Mouse (Mus musculus): ENCODE data around the gene Gm2897. TPM values are rescaled to one million over a fixed set of nuclear protein-coding genes. Genes with fewer than 3 reads are reported as not detected.

Gm2897 gene
- polyA plus RNA-seq (2014; fragmentation: Illumina TruSeq; extraction: RNeasy Lipid Tissue Mini Kit (QIAGEN cat#74804); ENCODE audit: low read depth, low replicate concordance) = 0.31 TPM

GRCm38 (mm10) chr14:3048727-3049512, at the start of gene Gm2897:
Gene Gm2897, plus strand, starts transcription at chr14:3049285.

GRCm38 (mm10) chr14:3029702-3030101, 19.4 kb upstream of the Gm2897 start, which contains the start of gene Gm2888:
Gene Gm2888, plus strand, starts transcription at chr14:3030002.

Other genes with a start within 250 kb of the Gm2897 start
- not detected for gene Gm2888, start 19.3 kb upstream of the Gm2897 start, polyA plus RNA-seq (2014; fragmentation: Illumina TruSeq; extraction: RNeasy Lipid Tissue Mini Kit (QIAGEN cat#74804); ENCODE audit: low read depth, low replicate concordance)
- gene Gm10340, start 84.7 kb downstream of the Gm2897 start, polyA plus RNA-seq (2014; fragmentation: Illumina TruSeq; extraction: RNeasy Lipid Tissue Mini Kit (QIAGEN cat#74804); ENCODE audit: low read depth, low replicate concordance) = not detected
- not detected for gene Gm5795, start 139.0 kb downstream of the Gm2897 start, polyA plus RNA-seq (2014; fragmentation: Illumina TruSeq; extraction: RNeasy Lipid Tissue Mini Kit (QIAGEN cat#74804); ENCODE audit: low read depth, low replicate concordance)
- 1.8 TPM for gene D830030K20Rik, start 159.2 kb downstream of the Gm2897 start, polyA plus RNA-seq (2014; fragmentation: Illumina TruSeq; extraction: RNeasy Lipid Tissue Mini Kit (QIAGEN cat#74804); ENCODE audit: low read depth, low replicate concordance)